Mouse (Mus musculus) bone marrow, adult 2 months (tissue): ENCODE results near the gene Prkcg.

Experiments
- CTCF ChIP-seq: fragments of 200-500 bp; IDR thresholded peaks from 2 replicates; pipeline ENCODE4 v1.5.1; 2011; ENCODE audit warnings: low read length, control low read depth; ENCODE audit not compliant: control insufficient read depth, insufficient read depth
- POLR2A ChIP-seq: fragments of 200-500 bp; IDR thresholded peaks from 2 replicates; pipeline ENCODE4 v1.6.1; 2011; ENCODE audit warnings: low read depth, mild to moderate bottlenecking, control low read depth, low read length, borderline replicate concordance; ENCODE audit not compliant: control insufficient read depth

DNA sequence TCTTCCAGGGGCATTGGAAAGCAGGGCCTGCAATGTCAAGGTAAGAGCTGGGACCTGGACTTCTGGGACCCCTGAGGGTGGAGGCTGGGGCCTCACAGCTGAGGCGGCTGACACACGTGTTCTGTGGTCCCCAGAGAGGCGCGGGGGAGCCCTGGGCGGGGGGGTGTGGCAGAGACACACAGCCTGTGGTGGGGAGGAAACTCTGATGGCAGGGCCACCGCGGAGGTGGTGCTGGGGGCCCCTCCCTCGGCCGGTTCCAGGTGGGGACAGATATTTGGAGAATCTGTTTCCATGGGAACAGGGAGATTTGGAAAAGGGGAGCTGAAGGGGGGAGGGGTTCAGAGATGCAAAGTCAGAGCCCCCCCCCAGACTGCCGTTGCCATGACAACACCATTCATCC lies 15.3 kb downstream of the Prkcg start:
- TF ChIP-seq CTCF (no peak), POLR2A (no peak)
